Mouse (Mus musculus) forebrain, embryonic 10.5 days (tissue): ENCODE measurements around the gene Vti1a. TPM values are rescaled to one million over a fixed set of nuclear protein-coding genes. Genes with fewer than 3 reads are reported as not detected.

Source experiments
- DNase-seq: peaks from one replicate; pipeline ENCODE4 v3.0.0-alpha.2; 2017; ENCODE audit warnings: low spot score; ENCODE audit errors: extremely low spot score
- H3K27ac ChIP-seq: fragments of 300-500 bp; sonication (generic); 2 replicates; pipeline ENCODE4 v1.5.1; 2016; ENCODE audit warnings: mild to moderate bottlenecking
- H3K27me3 ChIP-seq: fragments of 300-500 bp; sonication (generic); 2 replicates; pipeline ENCODE4 v1.6.1; 2016; ENCODE audit warnings: mild to moderate bottlenecking; ENCODE audit not compliant: poor library complexity, severe bottlenecking
- H3K36me3 ChIP-seq: fragments of 300-500 bp; sonication (generic); replicated peaks from 2 replicates; pipeline ENCODE4 v1.6.1; 2016; ENCODE audit warnings: mild to moderate bottlenecking, moderate library complexity
- H3K4me1 ChIP-seq: fragments of 300-500 bp; sonication (generic); 2 replicates; pipeline ENCODE4 v1.6.1; 2016
- H3K4me3 ChIP-seq: fragments of 300-500 bp; sonication (generic); 2 replicates; pipeline ENCODE4 v1.5.1; 2016; ENCODE audit warnings: mild to moderate bottlenecking, moderate library complexity
- H3K9me3 ChIP-seq: fragments of 300-500 bp; sonication (generic); 2 replicates; pipeline ENCODE4 v1.6.1; 2016; ENCODE audit warnings: mild to moderate bottlenecking, moderate library complexity
- WGBS: fragments of 180-500 bp; shearing (Covaris S2); methylation state at CpG from one replicate; pipeline ENCODE4 v1.1.7; 2016; 5-methylcytosine and 5-hydroxymethylcytosine counted together
- polyA plus RNA-seq: library from polyadenylated mRNA; unstranded; fragments of >200 nt; fragmentation: Nextera tagmentation; extraction: Ambion mirVana; gene quantifications from 2 replicates; pipeline ENCODE4 v1.2.1, GENCODE M21; 2016

The Vti1a gene
- polyA plus RNA-seq, 1 experiment from 2014 or later: 34.2 TPM

GRCm38 (mm10) chr19:55578094-55579085 is 262.3 kb downstream of the Vti1a start:
- H3K36me3 ChIP-seq: no peaks in the 10 kb centered on the region; the same call in 1 of the 2 replicates
- no peaks in the 10 kb centered on the region for H3K9me3 ChIP-seq
- peak; percentile 74 for DNase-seq
- H3K4me1 ChIP-seq: peaks cover 59% of the 10 kb centered on the region
- H3K4me3 ChIP-seq: no peak overlapping the region
- peaks cover 44% of the 10 kb centered on the region for H3K27me3 ChIP-seq
- 47% methylated on average over 17 of the region's 17 CpGs for WGBS
- peak overlapping the region; percentile 76 for H3K27ac ChIP-seq

GRCm38 (mm10) chr19:55579310-55579709 is 263.2 kb downstream of the Vti1a start:
- no peak overlapping the region for H3K4me3 ChIP-seq
- H3K36me3 ChIP-seq: no peaks in the 10 kb centered on the region; the same call in 1 of the 2 replicates
- H3K4me1 ChIP-seq: peaks cover 66% of the 10 kb centered on the region
- DNase-seq: no peak
- no peaks in the 10 kb centered on the region for H3K9me3 ChIP-seq
- peaks cover 47% of the 10 kb centered on the region for H3K27me3 ChIP-seq
- WGBS: 89% methylated on average over 4 of the region's 4 CpGs
- 0 out of 2 replicates have a peak overlapping the region, but pooled peaks have one; percentile 27 for H3K27ac ChIP-seq

- no peak for DNase-seq
- WGBS: 95% methylated on average over 8 of the region's 8 CpGs
- Histone ChIP-seq H3K27me3 (peaks cover 47% of the 10 kb centered on the region), H3K27ac (no peak overlapping the region), H3K36me3 (no peaks in the 10 kb centered on the region; the same call in 1 of the 2 replicates), H3K4me1 (peaks cover 67% of the 10 kb centered on the region), H3K9me3 (no peaks in the 10 kb centered on the region), H3K4me3 (no peak overlapping the region)
Measured at GRCm38 (mm10) chr19:55580152-55580551, 264.1 kb downstream of the Vti1a start.

DNA sequence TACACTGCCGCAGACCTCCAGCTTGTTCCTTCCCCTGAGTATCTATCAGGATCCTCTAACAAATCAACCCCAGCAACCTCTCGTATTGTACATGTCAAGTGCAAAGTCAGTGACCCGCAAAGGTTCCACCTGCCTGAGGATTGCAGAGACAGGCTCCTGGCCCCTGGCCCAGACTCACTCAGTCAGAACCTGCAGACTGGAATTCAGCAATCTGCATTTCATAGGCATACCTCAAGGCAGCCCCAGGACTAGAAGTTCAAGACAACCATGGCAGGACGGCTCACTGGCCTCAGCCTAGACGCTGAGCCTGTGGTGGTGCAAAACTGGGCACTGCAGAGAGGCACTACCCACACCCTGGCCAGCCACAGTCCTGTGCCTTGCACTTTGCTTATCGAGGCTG is 264.6 kb downstream of the Vti1a start:
- 90% methylated on average over 6 of the region's 6 CpGs for WGBS
- DNase-seq: no peak
- no peaks in the 10 kb centered on the region for H3K9me3 ChIP-seq
- 0 out of 2 replicates have a peak overlapping the region, but pooled peaks have one; percentile 16 for H3K27ac ChIP-seq
- H3K4me1 ChIP-seq: peaks cover 72% of the 10 kb centered on the region
- no peak overlapping the region for H3K4me3 ChIP-seq
- peaks cover 51% of the 10 kb centered on the region for H3K27me3 ChIP-seq
- no peaks in the 10 kb centered on the region; the same call in 1 of the 2 replicates for H3K36me3 ChIP-seq

DNA sequence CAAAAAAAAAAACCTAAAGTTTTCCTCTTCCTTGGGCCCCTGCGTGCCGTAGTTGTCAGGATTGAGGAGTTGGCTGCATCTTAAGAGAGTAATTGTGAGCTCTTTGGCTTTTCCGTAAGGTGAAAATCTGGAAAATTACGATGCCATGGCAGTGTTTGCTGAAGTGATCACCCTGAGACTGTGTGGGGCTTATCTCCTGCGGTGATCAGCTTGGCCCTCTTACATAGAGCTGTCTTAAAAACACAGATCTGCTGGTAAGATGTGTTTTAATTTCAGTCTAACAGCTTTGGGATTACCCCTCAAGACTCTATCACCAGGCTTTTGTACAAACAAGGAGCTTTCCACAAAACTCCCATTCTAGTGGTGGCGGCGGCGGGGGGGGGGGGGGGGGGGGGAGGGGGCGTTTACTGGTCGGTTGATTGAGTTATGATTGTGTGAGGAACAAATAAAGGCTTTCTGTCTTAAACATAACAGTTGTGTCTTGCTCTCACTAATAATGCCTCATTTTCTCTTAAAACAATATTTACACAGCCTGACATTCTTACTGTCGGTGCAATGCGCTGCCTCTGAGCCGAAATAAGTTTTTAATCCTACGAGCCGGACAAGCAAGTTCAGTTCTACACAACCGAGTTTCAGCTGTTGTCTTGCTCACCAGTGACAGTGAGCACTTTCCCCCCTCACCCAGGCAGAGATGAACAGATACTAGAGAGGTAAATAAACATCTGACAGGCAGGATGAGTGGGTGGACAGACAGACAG is 267.0 kb downstream of the Vti1a start:
- Histone ChIP-seq H3K27me3 (peaks cover 73% of the 10 kb centered on the region), H3K27ac (no peak overlapping the region; the same call in 1 of the 2 replicates), H3K4me1 (peaks cover 67% of the 10 kb centered on the region), H3K36me3 (no peaks in the 10 kb centered on the region), H3K9me3 (no peaks in the 10 kb centered on the region), H3K4me3 (no peak overlapping the region)
- WGBS: 52% methylated on average over 15 of the region's 16 CpGs
- no peak for DNase-seq

DNA sequence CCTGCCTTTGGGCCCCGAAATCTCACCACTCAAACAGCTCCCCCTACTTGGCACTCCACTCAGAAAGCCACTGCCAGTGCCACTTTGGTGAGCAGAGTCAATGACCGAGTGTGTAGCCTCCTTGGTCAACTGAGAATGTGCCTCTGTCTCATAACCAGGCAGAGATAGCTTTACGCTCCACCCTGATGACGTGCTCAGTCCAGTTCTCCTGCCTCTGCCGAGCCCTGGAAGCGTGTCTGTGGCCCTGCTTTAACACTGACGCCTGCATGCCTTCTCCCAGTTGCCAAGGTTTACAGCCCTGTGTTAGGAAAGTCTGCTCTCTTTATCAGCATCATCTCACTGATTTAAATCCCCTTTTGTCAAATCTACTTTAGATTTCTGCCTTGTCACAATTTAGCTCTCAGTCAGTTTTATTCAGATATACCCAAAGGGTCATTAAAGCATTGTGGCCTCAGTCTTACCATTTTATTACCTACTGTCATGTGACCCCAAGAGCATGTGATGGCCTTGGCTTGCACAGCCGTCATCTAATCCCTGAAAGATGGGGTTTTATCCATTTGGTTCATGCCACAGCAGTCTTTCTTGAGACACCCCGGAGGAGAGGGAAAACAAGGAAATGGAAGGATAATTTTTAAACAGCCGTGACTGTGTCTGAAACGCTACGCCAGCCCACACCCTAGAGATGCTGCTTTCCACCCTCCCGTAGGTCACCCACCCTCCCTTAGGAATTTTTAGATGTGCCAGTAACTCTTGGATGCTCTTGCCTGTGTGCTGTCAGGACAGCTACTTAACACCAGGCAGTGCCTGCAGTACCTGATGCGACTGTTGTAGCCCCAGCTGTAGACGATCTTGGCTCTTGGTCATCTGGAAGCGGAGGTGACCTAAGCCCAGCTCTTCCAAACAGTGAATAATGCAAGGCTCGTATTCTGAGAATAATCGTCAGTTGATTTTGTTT is 269.5 kb downstream of the Vti1a start:
- no peak overlapping the region for H3K27ac ChIP-seq
- no peaks in the 10 kb centered on the region for H3K36me3 ChIP-seq
- H3K27me3 ChIP-seq: peaks cover 77% of the 10 kb centered on the region
- no peak for DNase-seq
- WGBS: 80% methylated on average over 18 of the region's 18 CpGs
- no peaks in the 10 kb centered on the region; the same call in 1 of the 2 replicates for H3K9me3 ChIP-seq
- no peak overlapping the region for H3K4me3 ChIP-seq
- peaks cover 72% of the 10 kb centered on the region for H3K4me1 ChIP-seq

GRCm38 (mm10) chr19:55587638-55588421 is 271.7 kb downstream of the Vti1a start:
- H3K4me1 ChIP-seq: peaks cover 53% of the 10 kb centered on the region
- H3K36me3 ChIP-seq: no peaks in the 10 kb centered on the region
- no peak for DNase-seq
- no peak overlapping the region for H3K4me3 ChIP-seq
- peaks cover 79% of the 10 kb centered on the region for H3K27me3 ChIP-seq
- WGBS: 73% methylated on average over 14 of the region's 14 CpGs
- no peaks in the 10 kb centered on the region; the same call in 1 of the 2 replicates for H3K9me3 ChIP-seq
- no peak overlapping the region for H3K27ac ChIP-seq

DNA sequence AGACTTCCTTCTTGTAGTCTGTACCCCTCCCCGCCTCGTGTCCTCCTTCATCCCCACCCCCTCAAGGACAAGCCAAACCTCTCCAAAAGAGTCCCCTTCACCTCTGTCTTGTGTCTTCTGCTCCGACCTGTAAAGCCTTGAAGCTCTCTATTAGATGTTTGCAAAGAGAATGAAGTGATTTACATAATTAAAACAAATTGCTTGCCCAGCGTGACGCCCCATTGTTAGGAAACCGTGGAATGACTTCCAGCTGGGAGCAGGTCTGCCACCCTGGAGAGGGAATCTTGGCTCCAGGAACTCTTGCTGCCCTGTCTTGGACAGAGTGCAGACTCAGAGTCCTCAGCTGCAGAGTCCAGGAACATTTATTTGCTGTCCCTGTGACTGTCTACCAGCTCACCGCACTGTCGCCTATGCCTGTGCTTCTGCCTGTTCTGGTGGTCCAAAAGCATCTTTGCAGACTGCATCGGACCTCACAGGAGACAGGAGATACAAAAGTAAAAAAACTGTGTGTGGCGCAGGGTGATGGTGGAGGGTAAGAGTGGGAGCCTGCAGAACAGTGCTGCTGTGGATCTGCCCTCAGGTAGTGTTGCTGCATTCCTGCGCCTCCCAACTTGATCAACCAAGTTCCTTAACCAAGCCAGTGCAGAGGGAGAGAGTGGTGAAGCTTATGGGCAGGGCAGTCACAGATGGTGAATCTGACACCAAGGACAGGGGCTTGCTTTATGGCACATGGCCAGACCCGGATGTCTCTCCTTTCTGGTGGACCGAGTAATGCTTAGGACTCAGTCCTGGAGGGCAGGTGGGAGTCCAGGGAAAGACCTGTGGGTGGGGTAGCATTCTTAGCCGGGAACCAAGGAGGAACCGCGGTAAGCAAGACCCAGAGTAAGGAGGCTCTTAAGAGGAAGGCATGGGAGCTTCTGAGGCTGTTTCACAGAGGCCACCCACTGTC is 273.1 kb downstream of the Vti1a start:
- H3K9me3 ChIP-seq: no peaks in the 10 kb centered on the region; the same call in 1 of the 2 replicates
- H3K4me3 ChIP-seq: no peak overlapping the region
- no peak for DNase-seq
- peaks cover 50% of the 10 kb centered on the region for H3K4me1 ChIP-seq
- peak overlapping the region; percentile 22; the same call in 1 of the 2 replicates for H3K27ac ChIP-seq
- H3K36me3 ChIP-seq: no peaks in the 10 kb centered on the region
- peaks cover 76% of the 10 kb centered on the region for H3K27me3 ChIP-seq
- 30% methylated on average over 16 of the region's 16 CpGs for WGBS

GRCm38 (mm10) chr19:55592876-55593691 is 277.0 kb downstream of the Vti1a start:
- Histone ChIP-seq H3K9me3 (no peaks in the 10 kb centered on the region; the same call in 1 of the 2 replicates), H3K36me3 (no peaks in the 10 kb centered on the region), H3K4me1 (peaks cover 63% of the 10 kb centered on the region), H3K4me3 (no peak overlapping the region), H3K27me3 (peaks cover 57% of the 10 kb centered on the region), H3K27ac (peak overlapping the region; percentile 22)
- DNase-seq: no peak
- 67% methylated on average over 26 of the region's 26 CpGs for WGBS
